Comparison of ENCODE assay signal across 11 mouse cellular contexts in genomic region chr8:92959779-92960178, GRCm38 (mm10). TPM values are rescaled to one million over a fixed set of nuclear protein-coding genes. Genes with fewer than 3 reads are reported as not detected.
DNase-seq lines count a peak whose midpoint lies in the region; ATAC-seq lines count a peak whose summit lies in the region.
"Had no signal": no experiment of that assay in that cellular context is flagged by ENCODE, and none has a peak within 500 bp of the region (broad histone marks: within the 10 kb centered on the region; RNA-seq: fewer than 3 reads in every experiment).

TSS of gene Slc6a2 (plus strand) at chr8:92960079.

- H3K4me3 ChIP-seq in kidney, embryonic 14.5 days (ENCODE audit: low read length): peak within 1 kb of the TSS; percentile 38
- peak within 1 kb of the TSS; percentile 45 for H3K4me3 ChIP-seq in embryonic facial prominence, embryonic 12.5 days
- peak within 1 kb of the TSS; percentile 34 for H3K4me3 ChIP-seq in hindbrain, embryonic 11.5 days (ENCODE audit: low read depth, low read length)
- peak within 1 kb of the TSS; percentile 42 for H3K4me3 ChIP-seq in midbrain, embryonic 13.5 days (replicated peaks)

- H3K4me1 ChIP-seq in kidney, embryonic 14.5 days (ENCODE audit: control insufficient read depth, insufficient read depth, low read length): peaks cover 11% of the 10 kb centered on the region
- H3K4me1 ChIP-seq in embryonic facial prominence, embryonic 12.5 days: peaks cover 11% of the 10 kb centered on the region
- peaks cover 4% of the 10 kb centered on the region for H3K4me1 ChIP-seq in hindbrain, embryonic 11.5 days (replicated peaks; ENCODE audit: control insufficient read depth, insufficient read depth, low read length)
- H3K4me1 ChIP-seq in midbrain, embryonic 13.5 days (replicated peaks): peaks cover 13% of the 10 kb centered on the region

- WGBS in kidney, embryonic 14.5 days: 71% methylated on average over 10 of the region's 10 CpGs
- WGBS in embryonic facial prominence, embryonic 12.5 days: 56% methylated on average over 10 of the region's 10 CpGs
- WGBS in hindbrain, embryonic 11.5 days: 72% methylated on average over 10 of the region's 10 CpGs
- 76% methylated on average over 10 of the region's 10 CpGs for WGBS in midbrain, embryonic 13.5 days

- peak within 1 kb of the TSS; percentile 76 for H3K4me2 ChIP-seq in kidney, embryonic 14.5 days (replicated peaks; ENCODE audit: low read depth, low read length)
- peak within 1 kb of the TSS; percentile 94 for H3K4me2 ChIP-seq in embryonic facial prominence, embryonic 12.5 days (replicated peaks)
- H3K4me2 ChIP-seq in hindbrain, embryonic 11.5 days (replicated peaks; ENCODE audit: low read depth, low read length): peak within 1 kb of the TSS; percentile 90
- H3K4me2 ChIP-seq in midbrain, embryonic 13.5 days (replicated peaks): peak within 1 kb of the TSS; percentile 70

- peak within 1 kb of the TSS; percentile 18; the same call in 1 of the 2 replicates for H3K9ac ChIP-seq in kidney, embryonic 14.5 days (ENCODE audit: low read depth, low read length)
- H3K9ac ChIP-seq in embryonic facial prominence, embryonic 12.5 days: peak within 1 kb of the TSS; percentile 39; the same call in 1 of the 2 replicates
- H3K9ac ChIP-seq in hindbrain, embryonic 11.5 days (ENCODE audit: low read depth, low read length): 0 out of 2 replicates have a peak within 1 kb of the TSS, but pooled peaks have one; percentile 19
- peak within 1 kb of the TSS; percentile 55 for H3K9ac ChIP-seq in midbrain, embryonic 13.5 days (replicated peaks)

- ATAC-seq in kidney, embryonic 14.5 days (ENCODE audit: low FRiP score, low TSS enrichment): no peak
- ATAC-seq in embryonic facial prominence, embryonic 12.5 days (ENCODE audit: insufficient number of reproducible peaks, insufficient read depth, low FRiP score, low TSS enrichment): no peak
- ATAC-seq in hindbrain, embryonic 11.5 days (ENCODE audit: low FRiP score): no peak
- no peak for ATAC-seq in midbrain, embryonic 13.5 days

- H3K27ac ChIP-seq in kidney, embryonic 14.5 days (ENCODE audit: low read depth, low read length): no peak within 1 kb of the TSS
- H3K27ac ChIP-seq in embryonic facial prominence, embryonic 12.5 days: no peak within 1 kb of the TSS
- no peak within 1 kb of the TSS for H3K27ac ChIP-seq in hindbrain, embryonic 11.5 days (ENCODE audit: low read depth, low read length)
- H3K27ac ChIP-seq in midbrain, embryonic 13.5 days: no peak within 1 kb of the TSS

- H3K36me3 ChIP-seq in kidney, embryonic 14.5 days (ENCODE audit: control insufficient read depth, insufficient read depth, low read length): no peaks in the 10 kb centered on the region
- no peaks in the 10 kb centered on the region for H3K36me3 ChIP-seq in embryonic facial prominence, embryonic 12.5 days
- H3K36me3 ChIP-seq in hindbrain, embryonic 11.5 days (ENCODE audit: control insufficient read depth, insufficient read depth, low read length): no peaks in the 10 kb centered on the region
- no peaks in the 10 kb centered on the region for H3K36me3 ChIP-seq in midbrain, embryonic 13.5 days

- peaks cover 43% of the 10 kb centered on the region for H3K27me3 ChIP-seq in kidney, embryonic 14.5 days (ENCODE audit: control insufficient read depth, insufficient read depth, low read length)
- H3K27me3 ChIP-seq in embryonic facial prominence, embryonic 12.5 days: peaks cover 51% of the 10 kb centered on the region
- H3K27me3 ChIP-seq in hindbrain, embryonic 11.5 days (ENCODE audit: control insufficient read depth, insufficient read depth, low read length): peaks cover 34% of the 10 kb centered on the region
- peaks cover 60% of the 10 kb centered on the region for H3K27me3 ChIP-seq in midbrain, embryonic 13.5 days

- no peaks in the 10 kb centered on the region for H3K9me3 ChIP-seq in kidney, embryonic 14.5 days (ENCODE audit: control insufficient read depth, low read length)
- H3K9me3 ChIP-seq in embryonic facial prominence, embryonic 12.5 days: no peaks in the 10 kb centered on the region
- no peaks in the 10 kb centered on the region for H3K9me3 ChIP-seq in hindbrain, embryonic 11.5 days (ENCODE audit: control insufficient read depth, low read length)
- H3K9me3 ChIP-seq in midbrain, embryonic 13.5 days: no peaks in the 10 kb centered on the region

- no peak for DNase-seq in kidney, postnatal 4 days
- no peak for DNase-seq in hindbrain, embryonic 11.5 days (ENCODE audit: low spot score)
- no peak for DNase-seq in right cerebral cortex, postnatal 14 days
- no peak for DNase-seq in ovary, postnatal 36 days (ENCODE audit: low spot score)
- no peak for DNase-seq in left cerebral cortex, adult 11 months (ENCODE audit: low spot score)
- DNase-seq: cerebellum, adult 11-12 months; gastrocnemius, postnatal 25 days had no signal

RNA-seq across cellular contexts. Expression of gene Slc6a2, which starts in this region (rescaled TPM):
- polyA plus RNA-seq in kidney, embryonic 14.5 days (2014; fragmentation: Nextera tagmentation; extraction: Ambion mirVana): 0.03 TPM in 1 of 2 replicates, not detected in the other
- polyA plus RNA-seq in embryonic facial prominence, embryonic 12.5 days (2016; fragmentation: Nextera tagmentation; extraction: Ambion mirVana): 0.28 and 0.32 TPM in 2 replicates
- polyA plus RNA-seq in hindbrain, embryonic 11.5 days (2014; fragmentation: Nextera tagmentation; extraction: Ambion mirVana): 0.19 and 0.49 TPM in 2 replicates
- polyA plus RNA-seq in midbrain, embryonic 13.5 days (2015; fragmentation: Nextera tagmentation; extraction: Ambion mirVana): 0.34 and 0.73 TPM in 2 replicates
- polyA plus RNA-seq: liver, embryonic 16.5 days had no signal
